Mouse (Mus musculus) naive thymus-derived CD4-positive, alpha-beta T cell, adult 2 months (primary cell): ENCODE data around the gene Mgmt.

Experiments
- DNase-seq: peaks from one replicate; pipeline ENCODE4 v3.0.0-alpha.2; 2011; ENCODE audit warnings: low read depth

Mgmt gene

DNA sequence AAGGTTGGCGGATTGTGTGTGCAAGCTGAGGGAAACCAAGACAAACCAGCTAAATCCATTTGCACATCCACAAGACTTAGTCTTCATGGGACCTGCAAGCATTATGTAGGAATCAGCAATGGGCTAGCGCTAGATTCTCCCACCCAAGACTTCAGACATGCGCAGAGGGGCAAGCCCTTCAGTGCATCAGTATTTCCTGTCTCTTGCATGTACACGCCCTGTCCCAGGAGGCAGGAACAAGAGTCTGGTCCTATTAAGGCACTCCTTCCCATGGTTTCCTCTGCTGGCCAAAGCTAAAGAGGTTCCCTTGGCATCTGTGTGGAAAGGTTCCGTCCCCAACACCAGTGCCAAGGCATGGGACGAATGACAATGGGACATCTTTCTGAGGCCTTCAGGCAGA lies 166.7 kb downstream of the Mgmt start:
- no peak for DNase-seq

DNA sequence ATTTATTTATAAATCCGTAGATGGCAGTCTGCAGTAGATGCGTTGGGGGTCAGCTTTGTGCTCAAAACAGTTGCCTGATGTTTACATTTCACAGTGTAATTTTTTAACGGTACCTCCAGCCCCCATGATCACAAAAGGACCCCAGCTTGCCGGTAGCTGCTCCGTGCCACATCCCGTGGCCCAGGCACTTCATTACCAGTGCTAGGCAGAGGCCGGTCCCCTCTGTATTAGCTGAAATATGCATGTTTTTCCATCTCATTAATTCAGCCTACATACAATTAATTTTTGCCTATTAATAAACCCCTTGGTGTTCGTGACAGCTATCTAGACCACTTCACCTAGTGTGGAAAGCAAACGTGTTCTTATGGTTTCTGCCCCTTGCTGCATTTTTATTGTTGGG lies 169.8 kb downstream of the Mgmt start:
- no peak for DNase-seq

- DNase-seq = no peak
Measured at GRCm38 (mm10) chr7:137065408-137065807, 171.0 kb downstream of the Mgmt start.

- DNase-seq = no peak
Measured at GRCm38 (mm10) chr7:137066211-137066610, 171.8 kb downstream of the Mgmt start.

DNA sequence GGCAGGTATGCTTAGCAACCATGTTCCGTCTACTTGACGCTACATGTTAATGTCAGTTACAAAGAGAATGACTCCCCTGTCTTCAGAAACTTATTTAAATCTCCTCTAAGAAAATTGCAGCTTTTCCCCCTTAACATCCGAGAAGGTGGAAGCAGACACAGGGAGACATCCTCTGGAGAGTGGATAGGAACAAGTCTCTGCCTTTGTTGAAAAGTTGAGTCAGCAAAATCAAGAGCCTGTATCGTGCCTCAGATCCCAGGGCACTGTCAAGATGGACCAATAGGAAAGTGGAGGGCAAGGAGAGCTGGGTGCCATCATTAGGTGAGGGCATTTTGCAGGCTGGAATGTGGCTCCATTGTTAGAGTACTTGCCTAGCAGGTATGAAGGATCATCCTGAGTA lies 172.6 kb downstream of the Mgmt start:
- DNase-seq = no peak

- DNase-seq = no peak
Measured at GRCm38 (mm10) chr7:137067758-137068157, 173.3 kb downstream of the Mgmt start.

- no peak for DNase-seq
Measured at GRCm38 (mm10) chr7:137068796-137069195, 174.4 kb downstream of the Mgmt start.

DNA sequence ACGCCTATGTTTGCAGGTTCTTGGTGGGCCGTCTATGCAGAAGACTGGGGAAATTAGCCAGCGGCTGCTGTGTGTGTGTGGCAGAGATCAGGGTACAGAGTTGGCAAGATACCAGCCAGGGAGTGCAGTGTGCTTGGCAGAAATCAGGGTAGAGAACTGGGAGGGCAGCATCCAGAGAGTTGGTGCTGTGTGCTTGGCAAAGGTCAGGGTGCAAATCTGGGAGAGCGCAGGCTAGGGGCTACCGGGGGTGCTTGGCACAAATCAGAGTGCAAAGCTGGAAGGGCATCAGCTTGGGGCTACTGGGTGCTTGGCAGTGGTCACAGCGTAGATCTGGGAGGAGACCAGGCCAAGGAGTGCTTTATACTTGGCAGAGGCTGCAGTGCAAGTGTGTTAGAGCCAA lies 175.4 kb downstream of the Mgmt start:
- DNase-seq = no peak

DNA sequence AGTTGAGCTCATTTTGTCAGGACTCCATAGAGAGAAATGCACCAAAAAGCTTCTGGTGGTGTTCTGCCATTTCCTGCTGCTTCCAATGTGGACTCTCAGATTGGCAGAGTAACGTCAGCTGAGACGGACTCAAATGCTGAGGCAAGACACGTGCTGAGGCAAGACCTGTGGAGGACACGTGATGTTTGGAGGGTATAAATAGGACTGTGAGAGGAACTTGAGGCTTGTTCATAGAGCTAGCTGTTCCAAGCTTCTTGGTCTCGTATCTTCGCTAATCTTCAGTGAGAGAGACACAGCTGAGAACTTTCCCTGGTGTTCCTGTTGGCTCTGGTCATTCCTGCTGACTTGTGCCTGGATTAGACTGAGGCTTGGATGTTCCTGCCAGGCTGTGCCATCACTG lies 176.9 kb downstream of the Mgmt start:
- no peak for DNase-seq

DNA sequence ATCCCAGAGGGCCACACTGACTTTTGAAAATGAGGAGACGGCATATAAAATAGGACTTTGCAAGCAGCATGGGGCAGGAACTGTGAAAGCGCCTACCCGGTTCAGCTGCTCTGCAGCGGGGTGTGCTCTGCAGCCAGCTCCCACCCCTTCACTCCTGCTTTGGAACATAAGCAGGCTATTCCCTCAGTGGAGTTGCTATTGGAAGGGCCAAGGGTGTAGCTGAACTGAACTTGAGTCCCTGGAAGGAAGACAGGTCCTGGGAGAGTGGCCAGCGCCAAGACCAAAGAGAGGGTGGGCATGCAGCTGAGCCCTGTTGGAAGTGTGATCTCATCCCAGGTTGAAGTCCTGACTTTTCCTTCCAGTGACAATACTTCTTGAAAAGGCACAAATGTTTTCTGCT lies 179.5 kb downstream of the Mgmt start:
- DNase-seq = no peak

DNA sequence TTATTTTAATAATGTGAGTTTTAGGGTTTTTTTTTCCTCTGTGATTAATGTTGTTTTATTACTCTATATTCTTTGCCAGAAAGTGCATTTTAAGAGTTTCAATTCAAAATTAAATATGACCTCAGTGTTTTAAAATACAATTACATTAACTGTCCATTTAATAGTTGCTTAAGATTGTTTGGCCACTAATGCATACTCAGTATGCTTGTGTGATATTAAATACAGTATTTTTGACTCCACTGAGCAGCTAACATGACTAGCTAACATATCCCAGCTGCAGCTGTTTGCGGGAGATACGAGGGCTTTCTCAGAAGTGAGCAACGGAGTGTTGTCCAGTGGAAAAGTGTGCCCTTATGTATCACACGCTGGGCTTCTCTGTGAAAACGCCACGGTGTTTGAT lies 179.9 kb downstream of the Mgmt start:
- no peak for DNase-seq

DNA sequence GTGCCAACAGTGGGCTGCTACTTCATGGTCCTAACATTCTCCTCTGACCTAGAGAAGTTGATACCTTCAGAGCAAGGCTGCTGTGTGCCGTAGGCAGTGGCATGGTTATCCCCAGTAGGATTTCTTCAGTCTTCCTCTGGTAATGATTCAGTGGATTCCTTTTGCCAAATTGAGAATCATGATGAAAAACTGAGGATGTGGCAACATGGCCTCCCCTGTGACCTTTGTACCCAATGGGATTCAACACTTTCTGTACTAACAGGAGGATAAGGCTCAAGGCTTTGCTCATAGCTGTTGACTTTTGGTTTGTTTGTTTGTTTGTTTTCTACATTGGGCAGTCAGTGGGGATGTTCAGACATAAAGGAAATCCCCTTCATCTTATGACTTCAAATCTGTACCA lies 180.9 kb downstream of the Mgmt start:
- no peak for DNase-seq

GRCm38 (mm10) chr7:137080171-137080570 lies 185.8 kb downstream of the Mgmt start:
- DNase-seq = no peak

DNA sequence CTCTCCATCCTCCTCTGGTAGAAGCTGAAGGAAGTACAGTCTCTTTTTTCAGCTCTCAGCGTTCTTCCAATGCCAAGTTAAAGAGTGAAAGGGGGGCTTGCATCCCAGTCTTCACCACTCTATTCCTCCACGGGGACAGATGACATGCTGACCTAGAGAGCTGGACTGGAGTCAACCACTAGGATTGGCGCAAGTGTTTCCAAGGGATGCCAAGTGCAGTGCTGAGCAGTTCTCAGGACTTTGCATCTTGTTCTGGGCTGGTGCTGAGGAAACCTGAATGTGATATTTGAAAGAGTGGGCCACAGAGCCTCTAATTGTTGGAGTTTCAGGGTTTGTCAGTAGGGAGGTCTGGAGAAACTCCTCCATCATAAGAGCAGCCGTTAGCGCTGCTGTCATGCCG lies 187.8 kb downstream of the Mgmt start:
- no peak for DNase-seq

DNA sequence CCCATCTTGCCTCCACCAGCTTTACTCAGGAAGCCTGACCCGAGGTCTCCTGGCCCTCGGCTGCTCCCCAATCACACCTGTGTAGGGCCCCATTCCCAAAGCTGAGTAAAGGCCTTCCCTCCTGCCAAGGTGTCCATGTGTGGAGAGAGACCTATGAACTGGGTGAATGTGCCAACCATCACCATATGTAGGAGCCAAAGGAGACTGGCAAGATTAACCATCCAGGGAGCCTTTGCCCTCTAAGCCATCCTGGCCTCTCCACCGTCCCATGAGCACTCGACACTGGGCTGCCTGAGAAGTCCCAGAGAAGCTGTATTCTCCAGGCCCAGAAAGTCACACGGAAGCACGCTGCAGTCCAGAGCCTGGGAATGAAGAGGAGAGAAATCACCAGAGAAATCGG lies 190.2 kb downstream of the Mgmt start:
- no peak for DNase-seq

- no peak for DNase-seq
Measured at GRCm38 (mm10) chr7:137085969-137086606, 191.7 kb downstream of the Mgmt start.

DNA sequence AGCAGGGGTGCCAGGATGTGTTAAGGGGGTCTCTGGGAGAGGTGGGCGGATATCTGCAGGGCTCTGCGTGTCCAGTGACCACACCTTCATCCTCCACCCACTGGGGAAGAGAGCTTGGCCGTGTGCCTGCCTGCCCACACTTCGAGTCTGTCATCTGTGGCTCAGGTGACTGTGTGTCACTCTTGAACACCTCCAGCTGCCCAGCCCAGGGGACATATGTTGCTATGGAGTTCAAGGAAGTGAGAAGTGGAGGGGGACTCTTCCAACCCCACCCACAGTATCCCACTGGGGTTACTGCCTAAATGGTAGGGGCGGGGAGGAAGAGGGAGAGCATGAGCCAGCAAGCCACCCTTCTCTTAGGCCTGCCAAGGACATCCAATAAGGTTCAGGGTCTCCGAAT lies 192.7 kb downstream of the Mgmt start:
- DNase-seq = no peak

- DNase-seq = no peak
Measured at GRCm38 (mm10) chr7:137088141-137088540, 193.7 kb downstream of the Mgmt start.

DNA sequence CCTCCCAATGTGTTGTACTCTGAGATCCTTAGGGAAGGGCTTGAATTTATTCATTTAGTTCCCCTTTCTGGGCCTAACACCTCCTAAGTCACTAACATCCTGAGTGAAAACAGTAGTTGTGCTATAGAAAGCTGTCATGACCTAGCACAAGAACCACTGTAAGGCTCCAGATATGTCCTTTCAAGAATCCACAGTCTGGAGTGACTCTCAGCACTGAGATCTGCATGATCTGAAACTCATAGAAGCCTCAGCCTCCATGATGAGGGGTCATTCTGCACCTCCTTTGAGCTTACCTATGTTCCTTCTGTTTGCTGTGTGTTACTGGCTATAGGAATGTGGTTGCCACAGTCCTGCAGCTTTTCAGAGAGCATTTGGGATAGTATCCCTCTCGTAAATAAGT lies 200.1 kb downstream of the Mgmt start:
- DNase-seq = no peak

GRCm38 (mm10) chr7:137095702-137096101 lies 201.3 kb downstream of the Mgmt start:
- DNase-seq = no peak

DNA sequence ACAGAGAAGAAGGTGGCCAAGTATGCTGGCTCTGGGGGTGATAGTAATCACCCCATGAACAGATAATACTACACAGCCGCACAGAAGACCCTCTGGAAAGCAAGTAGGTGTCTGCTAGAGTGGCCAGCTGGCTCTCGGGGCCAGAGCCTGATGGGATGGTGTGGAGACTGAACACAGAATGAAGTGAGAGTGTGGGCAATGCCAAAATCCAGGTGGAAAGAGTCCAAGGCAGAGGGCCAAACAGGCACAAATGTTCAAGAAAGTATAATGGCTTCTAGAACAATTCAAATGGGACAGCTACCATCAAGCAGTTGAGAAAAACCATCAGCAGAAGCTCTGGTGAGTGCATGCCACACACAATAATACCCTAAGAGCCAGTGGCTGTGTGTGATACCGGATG lies 205.4 kb downstream of the Mgmt start:
- no peak for DNase-seq

DNA sequence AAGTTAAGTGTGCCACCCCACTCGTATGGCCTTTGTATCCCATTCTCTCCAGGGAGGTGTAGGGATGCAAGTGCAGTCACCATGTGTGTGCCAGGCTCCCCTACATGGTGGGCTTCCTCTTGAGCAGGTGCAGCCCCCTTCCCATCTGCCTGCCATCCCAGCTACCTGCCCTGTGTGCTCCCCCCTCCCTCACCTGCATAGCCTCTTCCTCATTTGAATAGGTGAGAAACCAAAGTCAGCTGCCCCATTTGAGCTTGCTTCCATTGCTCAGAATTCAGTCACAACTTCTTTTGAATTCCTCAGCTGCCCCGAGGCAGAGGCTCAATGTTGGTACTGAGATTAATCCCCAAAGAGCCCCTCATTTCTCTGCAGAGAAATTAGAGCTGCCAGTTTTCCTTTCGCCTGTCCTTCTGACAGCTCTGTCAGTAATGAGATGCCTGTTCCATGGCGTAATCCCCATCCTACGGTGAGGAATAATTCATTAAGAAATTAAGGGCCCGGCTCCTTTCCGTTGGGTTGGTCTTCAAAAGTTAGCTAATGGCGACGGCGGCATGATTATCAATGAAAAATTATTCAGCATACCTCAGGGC lies 208.3 kb downstream of the Mgmt start:
- no peak for DNase-seq

DNA sequence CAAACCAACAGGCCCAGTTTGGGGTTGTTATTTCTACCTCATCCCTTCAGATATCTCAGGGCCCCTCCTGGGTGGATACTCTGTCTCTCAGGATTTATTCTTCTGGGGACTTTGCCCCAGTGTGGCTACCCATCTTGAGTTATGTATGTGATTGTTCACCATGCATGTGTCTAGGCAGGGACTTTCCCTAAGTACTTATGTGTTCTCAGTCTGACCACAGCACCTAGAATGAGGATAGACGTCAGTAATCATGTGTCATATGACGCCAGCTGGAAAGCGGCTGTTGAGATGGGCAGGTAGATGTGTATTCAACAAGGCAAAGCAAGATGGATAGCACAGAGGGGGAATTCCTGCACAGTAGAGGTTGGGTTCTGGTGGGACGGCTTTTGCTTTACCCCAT lies 217.7 kb downstream of the Mgmt start:
- DNase-seq = no peak

DNA sequence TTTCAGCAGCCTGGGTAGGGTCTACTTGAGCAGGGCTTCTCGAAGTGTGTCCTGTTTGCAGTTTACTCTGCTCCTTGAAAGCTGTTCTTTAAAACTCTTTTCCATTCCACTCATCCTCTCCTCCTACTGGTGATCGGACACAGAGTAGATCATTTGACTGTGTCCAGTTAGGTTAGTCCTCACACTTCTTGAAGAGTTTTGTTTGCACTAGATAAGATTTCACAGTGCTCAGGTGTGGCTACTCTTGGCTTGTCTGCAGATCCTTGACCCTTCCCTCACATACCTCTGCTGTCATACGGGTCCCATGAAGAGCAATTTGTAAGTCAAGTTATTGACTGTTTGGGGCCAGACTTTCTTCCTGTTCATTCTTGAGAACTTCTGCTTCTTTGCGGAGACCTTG lies 221.8 kb downstream of the Mgmt start:
- no peak for DNase-seq
